Mouse (Mus musculus) small intestine, adult 10 weeks (tissue): ENCODE data around the gene Rbm8a. TPM values are rescaled to one million over a fixed set of nuclear protein-coding genes. Genes with fewer than 3 reads are reported as not detected.

Experiments
- polyA plus RNA-seq: library from polyadenylated mRNA; stranded (reverse); fragments of 350-450 nt; fragmentation: Illumina TruSeq; extraction: RNeasy Lipid Tissue Mini Kit (QIAGEN cat#74804); gene quantifications from one replicate; pipeline ENCODE4 v1.2.3, GENCODE M21; 2014; ENCODE audit warnings: low replicate concordance

The Rbm8a gene
- polyA plus RNA-seq = 26.9 TPM

DNA sequence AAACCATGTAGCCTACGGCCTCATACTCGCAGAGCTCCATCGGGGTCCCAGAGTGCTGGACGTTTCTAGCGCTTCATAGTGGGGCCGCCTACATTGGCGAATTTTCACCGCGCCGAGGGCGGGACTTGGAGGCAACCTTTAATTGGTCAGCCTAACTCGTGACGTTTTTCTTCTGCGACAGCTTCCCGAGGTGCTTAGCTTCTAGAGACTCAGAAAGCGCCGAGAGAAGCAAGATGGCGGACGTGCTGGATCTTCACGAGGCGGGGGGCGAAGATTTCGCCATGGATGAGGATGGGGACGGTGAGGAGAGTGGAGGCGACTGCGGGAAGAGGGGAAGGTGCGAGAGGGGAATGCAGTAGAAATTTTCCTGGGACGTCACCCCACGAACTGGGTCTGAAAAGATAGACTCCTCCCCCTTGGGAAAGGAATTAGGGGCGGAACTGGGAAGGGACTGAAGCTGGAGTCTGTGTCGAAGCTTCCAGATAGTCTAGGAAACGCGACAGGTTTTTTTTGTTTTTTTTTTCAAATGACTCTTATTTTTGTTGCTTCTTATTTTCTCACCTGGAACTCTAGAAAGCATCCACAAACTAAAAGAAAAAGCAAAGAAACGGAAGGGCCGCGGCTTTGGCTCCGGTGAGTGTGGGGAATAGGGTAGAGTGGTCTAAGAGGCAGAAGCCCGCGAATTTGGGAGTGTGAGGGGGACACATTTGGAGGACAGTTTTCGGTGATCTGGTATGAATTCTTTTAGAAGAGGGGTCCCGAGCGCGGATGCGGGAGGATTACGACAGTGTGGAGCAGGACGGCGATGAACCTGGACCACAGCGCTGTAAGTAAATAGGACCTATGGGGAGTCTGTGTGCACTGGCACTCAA lies at the start of gene Rbm8a:
TSS of gene Rbm8a (plus strand) at position 205 of the 872 bp plus-strand sequence.

GRCm38 (mm10) chr3:96593790-96594560 lies 35.8 kb upstream of the Rbm8a start, which contains the start of gene Polr3gl:
Gene Polr3gl, minus strand, starts transcription at chr3:96594181.

GRCm38 (mm10) chr3:96596228-96596707 lies 33.5 kb upstream of the Rbm8a start, which contains the start of gene Ankrd34a:
Gene Ankrd34a, plus strand, starts transcription at chr3:96596636.

DNA sequence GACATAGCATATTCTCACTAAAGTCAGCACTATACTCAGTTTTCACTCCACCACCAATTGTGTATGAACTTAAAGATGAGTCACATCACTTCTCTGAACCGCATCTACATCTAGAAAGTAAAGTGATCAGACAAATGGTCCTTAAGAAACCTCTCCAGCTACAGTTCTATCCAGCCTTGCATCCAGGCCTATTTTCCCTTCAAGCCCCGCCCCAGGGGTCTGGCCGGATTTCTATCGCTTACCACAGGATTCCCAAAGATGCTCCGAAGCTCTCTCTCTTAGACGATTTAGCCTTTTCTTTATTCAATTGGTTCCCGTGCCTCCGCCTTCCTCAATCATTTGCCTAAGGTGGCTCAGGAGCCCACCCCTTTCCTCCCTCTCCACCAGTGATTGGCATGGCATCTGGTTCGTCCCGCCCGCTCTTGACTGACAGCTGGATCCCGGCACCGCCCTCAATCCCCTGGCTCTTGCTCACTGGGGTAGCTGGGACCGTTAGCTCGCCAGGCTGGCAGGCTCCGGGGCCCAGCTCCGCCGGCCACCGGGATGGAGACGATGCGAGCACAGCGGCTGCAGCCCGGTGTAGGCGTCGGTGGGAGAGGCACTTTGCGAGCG lies 29.0 kb upstream of the Rbm8a start, which contains the start of gene Lix1l:
TSS of gene Lix1l (plus strand) at position 511 of the 612 bp plus-strand sequence.

DNA sequence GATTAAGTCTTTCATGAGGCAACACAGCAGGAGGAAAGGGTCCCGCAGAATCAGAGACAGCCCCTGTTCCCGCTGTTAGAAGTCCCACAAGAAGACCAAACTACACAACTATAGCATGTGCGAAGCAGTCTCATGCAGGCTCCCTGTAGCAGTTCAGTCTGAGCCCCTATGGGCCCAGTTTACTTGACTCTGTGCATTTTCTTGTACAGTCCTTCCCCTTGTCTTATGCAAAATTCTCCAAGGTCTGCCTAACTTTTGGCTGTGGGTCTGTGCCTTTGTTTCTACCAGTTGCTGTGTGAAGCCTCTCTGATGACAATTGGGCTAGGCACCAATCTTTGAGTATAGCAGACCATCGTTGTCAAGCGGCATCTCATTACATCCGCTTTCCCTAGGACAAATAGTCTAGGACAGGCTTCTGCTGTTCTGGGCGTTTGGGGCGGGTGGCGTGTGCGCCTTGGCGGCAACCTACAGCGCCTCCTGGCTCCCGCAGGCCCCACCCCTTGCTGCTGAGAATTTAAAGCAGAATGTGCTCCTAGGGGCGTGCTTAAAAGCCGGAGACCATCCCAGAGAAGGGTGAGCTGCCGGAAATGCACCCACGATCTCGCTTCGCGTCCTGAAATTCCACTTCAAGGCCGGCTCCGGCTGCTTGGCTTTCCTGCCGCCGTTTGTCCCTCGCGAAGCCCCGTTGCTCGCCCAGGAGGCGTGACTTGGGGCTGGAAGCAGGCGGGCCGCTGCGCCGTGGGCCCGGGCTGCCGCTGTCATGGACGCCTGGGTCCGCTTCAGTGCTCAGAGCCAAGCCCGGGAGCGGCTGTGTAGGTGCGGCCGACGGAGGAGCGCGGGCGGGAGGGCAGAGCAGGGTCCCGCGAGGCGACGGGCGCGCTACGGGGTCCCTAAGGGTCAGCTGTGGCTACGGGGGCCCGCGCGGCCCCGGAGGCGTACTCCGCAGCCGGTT lies 5.5 kb downstream of the Rbm8a start, which contains the start of the genes Pex11b and Gm42957:
TSS of gene Pex11b (plus strand) at position 449 of the 952 bp plus-strand sequence.
TSS of gene Gm42957 (plus strand) at position 547 of the 952 bp plus-strand sequence.

GRCm38 (mm10) chr3:96645018-96645649 lies 15.4 kb downstream of the Rbm8a start, which contains the start of gene Itga10:
Gene Itga10, plus strand, starts transcription at chr3:96645584.

GRCm38 (mm10) chr3:96669727-96670468 lies 40.2 kb downstream of the Rbm8a start, which contains the start of gene Ankrd35:
Gene Ankrd35, plus strand, starts transcription at chr3:96670131.

Other genes with a start within 250 kb of the Rbm8a start
- not detected for gene BC107364, start 177.6 kb upstream of the Rbm8a start, polyA plus RNA-seq
- gene Hfe2, start 104.8 kb upstream of the Rbm8a start, polyA plus RNA-seq = not detected
- gene Txnip, start 72.0 kb upstream of the Rbm8a start, polyA plus RNA-seq = 165 TPM
- not detected for gene Gm16253, start 52.9 kb upstream of the Rbm8a start, polyA plus RNA-seq
- 36.4 TPM for gene Polr3gl, start 35.8 kb upstream of the Rbm8a start, polyA plus RNA-seq
- gene Ankrd34a, start 33.3 kb upstream of the Rbm8a start, polyA plus RNA-seq = not detected
- gene Lix1l, start 28.8 kb upstream of the Rbm8a start, polyA plus RNA-seq = 6.1 TPM
- 12.0 TPM for gene Pex11b, start 5.4 kb downstream of the Rbm8a start, polyA plus RNA-seq
- gene Gm42957, start 5.5 kb downstream of the Rbm8a start, polyA plus RNA-seq = not detected
- 0.15 TPM for gene Itga10, start 15.7 kb downstream of the Rbm8a start, polyA plus RNA-seq
- gene Ankrd35, start 40.2 kb downstream of the Rbm8a start, polyA plus RNA-seq = 0.15 TPM
- gene Pias3, start 66.5 kb downstream of the Rbm8a start, polyA plus RNA-seq = 1.9 TPM
- not detected for gene Nudt17, start 78.6 kb downstream of the Rbm8a start, polyA plus RNA-seq
- gene Polr3c, start 97.7 kb downstream of the Rbm8a start, polyA plus RNA-seq = 28.3 TPM
- 191 TPM for gene Rnf115, start 97.7 kb downstream of the Rbm8a start, polyA plus RNA-seq
- 116 TPM for gene Pdzk1, start 199.4 kb downstream of the Rbm8a start, polyA plus RNA-seq
- gene Cd160, start 199.4 kb downstream of the Rbm8a start, polyA plus RNA-seq = 3.3 TPM